Mouse (Mus musculus): ENCODE measurements around the gene Olfr1289.

Olfr1289 gene

GRCm38 (mm10) chr2:111480519-111480918, at the start of gene Olfr1289:
Gene Olfr1289 (plus strand): TSS chr2:111480819.
- DNase-seq = no peak

GRCm38 (mm10) chr2:111448842-111449241, 31.8 kb upstream of the Olfr1289 start, which contains the start of gene Olfr1287:
Gene Olfr1287 (plus strand): TSS chr2:111449142.
- DNase-seq = no peak

DNA sequence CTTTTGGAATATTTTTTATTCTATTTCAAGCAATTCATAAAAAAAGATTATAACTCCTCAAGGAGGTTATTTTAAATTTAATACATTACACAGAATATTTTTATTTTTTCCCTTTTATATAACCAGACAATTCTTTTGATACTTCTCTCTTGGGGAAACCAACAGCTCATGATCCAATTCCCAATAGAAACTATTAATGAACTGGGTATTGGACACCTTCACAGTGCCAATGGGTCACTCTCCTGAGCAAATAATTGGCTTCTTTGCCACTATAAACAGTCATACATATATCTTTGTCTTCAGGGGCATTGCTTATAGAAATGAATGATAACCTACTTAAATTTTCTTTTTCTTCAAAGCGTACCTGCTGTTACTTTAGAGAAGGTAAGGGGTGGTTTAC, 6.8 kb upstream of the Olfr1289 start, which contains the start of gene Olfr1288:
TSS of gene Olfr1288 (plus strand) at position 301 of the 400 bp plus-strand sequence.
- DNase-seq = no peak

- DNase-seq = no peak
These were observed 13.1 kb downstream of the Olfr1289 start, which contains the start of gene Olfr1290 for GRCm38 (mm10) chr2:111493729-111494128. Gene Olfr1290 (minus strand): TSS chr2:111493829.

- no peak for DNase-seq
These were observed 16.3 kb downstream of the Olfr1289 start, which contains the start of gene Olfr1291-ps1 for GRCm38 (mm10) chr2:111496880-111497279. Gene Olfr1291-ps1 (plus strand): TSS chr2:111497180.

GRCm38 (mm10) chr2:111517451-111517850, 36.8 kb downstream of the Olfr1289 start:
- no peak for DNase-seq

DNA sequence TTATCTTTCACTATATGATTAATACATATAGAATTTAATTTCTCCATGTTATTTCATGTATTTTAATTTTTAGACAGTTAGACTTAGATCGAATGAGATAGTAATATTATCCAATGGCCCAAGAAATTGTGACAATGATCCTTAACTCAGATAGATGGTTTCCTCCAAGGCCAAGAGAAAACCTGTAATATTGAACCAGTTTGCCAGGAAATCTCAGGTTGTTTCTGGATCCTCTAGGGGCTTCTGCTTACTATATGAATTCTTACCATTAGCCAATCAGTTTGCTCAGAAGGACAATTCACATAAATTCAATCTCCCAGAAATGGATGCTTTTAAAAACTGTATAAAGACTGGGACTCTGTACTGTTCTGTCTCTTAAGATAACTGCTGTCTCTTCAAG, 44.3 kb downstream of the Olfr1289 start, which contains the start of gene Olfr1293-ps:
TSS of gene Olfr1293-ps (plus strand) at position 301 of the 400 bp plus-strand sequence.
- DNase-seq = no peak

Measured in liver (tissue).